Mouse (Mus musculus): ENCODE data around the gene Zfp131. TPM values are rescaled to one million over a fixed set of nuclear protein-coding genes. Genes with fewer than 3 reads are reported as not detected.

Zfp131 gene
- polyA plus RNA-seq, 1 experiment from 2014 or later = 44.2 TPM

Other genes with a start within 250 kb of the Zfp131 start
- 0.10 and 0.17 TPM in 2 replicates for gene Ccl28, start 167.1 kb downstream of the Zfp131 start, polyA plus RNA-seq (2014; fragmentation: Nextera tagmentation; extraction: Ambion mirVana)
- 516 and 569 TPM in 2 replicates for gene Hmgcs1, start 100.5 kb downstream of the Zfp131 start, polyA plus RNA-seq (2014; fragmentation: Nextera tagmentation; extraction: Ambion mirVana)
- gene Nim1k, start 35.0 kb downstream of the Zfp131 start, polyA plus RNA-seq (2014; fragmentation: Nextera tagmentation; extraction: Ambion mirVana) = 1.9 and 2.4 TPM in 2 replicates
- not detected in 2 replicates for gene AF067063, start 39.3 kb upstream of the Zfp131 start, polyA plus RNA-seq (2014; fragmentation: Nextera tagmentation; extraction: Ambion mirVana)
- not detected in 2 replicates for gene D13Ertd608e, start 45.1 kb upstream of the Zfp131 start, polyA plus RNA-seq (2014; fragmentation: Nextera tagmentation; extraction: Ambion mirVana)
- not detected in 2 replicates for gene Tcstv1, start 103.9 kb upstream of the Zfp131 start, polyA plus RNA-seq (2014; fragmentation: Nextera tagmentation; extraction: Ambion mirVana)
- gene Gm21761, start 138.4 kb upstream of the Zfp131 start, polyA plus RNA-seq (2014; fragmentation: Nextera tagmentation; extraction: Ambion mirVana) = not detected in 2 replicates
- gene B020031M17Rik, start 159.9 kb upstream of the Zfp131 start, polyA plus RNA-seq (2014; fragmentation: Nextera tagmentation; extraction: Ambion mirVana) = not detected in 2 replicates
- not detected in 2 replicates for gene Gm36079, start 236.1 kb upstream of the Zfp131 start, polyA plus RNA-seq (2014; fragmentation: Nextera tagmentation; extraction: Ambion mirVana)